Mouse (Mus musculus): ENCODE measurements around the gene Cacul1. TPM values are rescaled to one million over a fixed set of nuclear protein-coding genes. Genes with fewer than 3 reads are reported as not detected.

Cacul1 gene
- polyA plus RNA-seq, 1 experiment: 21.8 TPM

- H3K4me3 ChIP-seq (replicated peaks; ENCODE audit: insufficient read depth, low read depth, low read length): no peak overlapping the region
- H3K27ac ChIP-seq (ENCODE audit: insufficient read depth, low read length): no peak overlapping the region
- no peak for DNase-seq
- no peaks in the 10 kb centered on the region for H3K4me1 ChIP-seq (ENCODE audit: control insufficient read depth, insufficient read depth, low read length)
- H3K27me3 ChIP-seq (ENCODE audit: control insufficient read depth, insufficient read depth, low read length): no peaks in the 10 kb centered on the region; the same call in 1 of the 2 replicates
- TF ChIP-seq POLR2A (IDR thresholded peaks at IDR 0.05; ENCODE audit: borderline replicate concordance, insufficient read depth, low read length) (no peak), CTCF (IDR thresholded peaks at IDR 0.05; ENCODE audit: borderline replicate concordance, insufficient read depth, low read depth, low read length) (no peak)
- WGBS: 88% methylated on average over 8 of the region's 8 CpGs
Observed at GRCm38 (mm10) chr19:60598025-60598697, 17.3 kb upstream of the Cacul1 start.

- Histone ChIP-seq H3K4me1 (ENCODE audit: control insufficient read depth, insufficient read depth, low read length) (no peaks in the 10 kb centered on the region), H3K27ac (ENCODE audit: insufficient read depth, low read length) (no peak overlapping the region), H3K27me3 (ENCODE audit: control insufficient read depth, insufficient read depth, low read length) (no peaks in the 10 kb centered on the region; the same call in 1 of the 2 replicates), H3K4me3 (replicated peaks; ENCODE audit: insufficient read depth, low read depth, low read length) (no peak overlapping the region)
- DNase-seq: no peak
- TF ChIP-seq POLR2A (IDR thresholded peaks at IDR 0.05; ENCODE audit: borderline replicate concordance, insufficient read depth, low read length): no peak
- no peak for TF ChIP-seq CTCF (IDR thresholded peaks at IDR 0.05; ENCODE audit: borderline replicate concordance, insufficient read depth, low read depth, low read length)
- WGBS: 97% methylated on average over 2 of the region's 2 CpGs
Observed at GRCm38 (mm10) chr19:60589646-60590045, 8.8 kb upstream of the Cacul1 start.

GRCm38 (mm10) chr19:60586652-60587051 is 5.8 kb upstream of the Cacul1 start:
- TF ChIP-seq CTCF (IDR thresholded peaks at IDR 0.05; ENCODE audit: borderline replicate concordance, insufficient read depth, low read depth, low read length): no peak
- no peak for TF ChIP-seq POLR2A (IDR thresholded peaks at IDR 0.05; ENCODE audit: borderline replicate concordance, insufficient read depth, low read length)
- H3K4me1 ChIP-seq (ENCODE audit: control insufficient read depth, insufficient read depth, low read length): no peaks in the 10 kb centered on the region
- H3K27me3 ChIP-seq (ENCODE audit: control insufficient read depth, insufficient read depth, low read length): no peaks in the 10 kb centered on the region
- H3K27ac ChIP-seq (ENCODE audit: insufficient read depth, low read length): no peak overlapping the region
- 69% methylated on average over 5 of the region's 5 CpGs for WGBS
- H3K4me3 ChIP-seq (replicated peaks; ENCODE audit: insufficient read depth, low read depth, low read length): no peak overlapping the region
- DNase-seq: no peak

- WGBS: 94% methylated on average over 2 of the region's 2 CpGs
- Histone ChIP-seq H3K27me3 (ENCODE audit: control insufficient read depth, insufficient read depth, low read length) (no peaks in the 10 kb centered on the region), H3K27ac (ENCODE audit: insufficient read depth, low read length) (no peak overlapping the region), H3K4me3 (replicated peaks; ENCODE audit: insufficient read depth, low read depth, low read length) (no peak overlapping the region), H3K4me1 (ENCODE audit: control insufficient read depth, insufficient read depth, low read length) (peaks cover 8% of the 10 kb centered on the region)
- TF ChIP-seq CTCF (IDR thresholded peaks at IDR 0.05; ENCODE audit: borderline replicate concordance, insufficient read depth, low read depth, low read length) (no peak), POLR2A (IDR thresholded peaks at IDR 0.05; ENCODE audit: borderline replicate concordance, insufficient read depth, low read length) (no peak)
- DNase-seq: no peak
Observed at GRCm38 (mm10) chr19:60583201-60583600, 2.4 kb upstream of the Cacul1 start.

- TF ChIP-seq CTCF (IDR thresholded peaks at IDR 0.05; ENCODE audit: borderline replicate concordance, insufficient read depth, low read depth, low read length) (no peak), POLR2A (IDR thresholded peaks at IDR 0.05; ENCODE audit: borderline replicate concordance, insufficient read depth, low read length) (no peak)
- 38% methylated on average over 4 of the region's 4 CpGs for WGBS
- DNase-seq: peak in 1 of 2 experiments; percentile 13
- Histone ChIP-seq H3K27ac (ENCODE audit: insufficient read depth, low read length) (peak overlapping the region; percentile 55; the same call in 1 of the 2 replicates), H3K4me1 (ENCODE audit: control insufficient read depth, insufficient read depth, low read length) (peaks cover 8% of the 10 kb centered on the region), H3K27me3 (ENCODE audit: control insufficient read depth, insufficient read depth, low read length) (no peaks in the 10 kb centered on the region), H3K4me3 (replicated peaks; ENCODE audit: insufficient read depth, low read depth, low read length) (peak overlapping the region; percentile 88)
Observed at GRCm38 (mm10) chr19:60581377-60582290, 809 bp upstream of the Cacul1 start.

DNA sequence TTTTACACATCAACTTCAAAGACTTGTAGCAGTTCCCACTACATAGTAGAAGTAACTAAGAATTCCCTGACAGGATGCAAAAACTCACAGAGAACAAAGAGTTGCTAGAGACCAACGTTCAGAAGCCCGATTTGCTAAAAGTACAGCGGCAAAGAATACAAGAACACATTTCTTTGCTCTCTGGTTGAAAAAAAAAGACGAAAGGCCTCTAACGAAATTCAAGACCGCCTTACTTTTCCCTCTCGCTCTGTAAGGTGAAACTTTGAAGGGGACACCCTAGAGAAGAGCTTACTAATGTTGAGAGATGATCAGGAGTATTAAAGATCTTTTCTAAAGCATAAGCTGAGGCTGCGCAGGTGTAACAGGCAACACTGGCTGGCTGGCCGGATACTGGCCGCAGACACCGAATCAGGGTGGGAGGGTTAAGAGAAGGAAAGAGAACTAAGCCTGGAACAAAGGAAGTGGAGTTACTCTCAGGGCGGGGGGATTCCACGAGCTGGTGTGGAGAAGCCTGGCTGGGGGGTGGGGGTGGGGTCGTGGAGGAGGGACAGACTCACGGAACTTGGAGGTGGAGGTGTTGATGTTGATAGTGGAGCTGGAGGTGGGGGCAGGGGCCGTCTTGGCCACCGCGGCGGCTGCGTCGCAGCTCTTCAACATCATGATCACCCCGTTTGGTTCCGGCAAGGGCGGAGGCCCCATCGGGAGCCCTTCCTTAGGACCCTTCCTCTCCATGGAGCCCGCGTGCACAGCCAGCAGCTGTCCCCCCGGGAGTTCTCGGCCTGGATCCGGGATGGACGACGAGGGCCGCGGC is 849 bp downstream of the Cacul1 start:
- peak in 1 of 2 experiments; percentile 50 for DNase-seq
- Histone ChIP-seq H3K4me3 (replicated peaks; ENCODE audit: insufficient read depth, low read depth, low read length) (peak overlapping the region; percentile 88), H3K27me3 (ENCODE audit: control insufficient read depth, insufficient read depth, low read length) (no peaks in the 10 kb centered on the region), H3K4me1 (ENCODE audit: control insufficient read depth, insufficient read depth, low read length) (peaks cover 8% of the 10 kb centered on the region), H3K27ac (ENCODE audit: insufficient read depth, low read length) (peak overlapping the region; percentile 78)
- WGBS: under 1% methylated on average over 34 of the region's 34 CpGs
- TF ChIP-seq POLR2A (IDR thresholded peaks at IDR 0.05; ENCODE audit: borderline replicate concordance, insufficient read depth, low read length) (no peak), CTCF (IDR thresholded peaks at IDR 0.05; ENCODE audit: borderline replicate concordance, insufficient read depth, low read depth, low read length) (no peak)

- no peak overlapping the region for H3K4me3 ChIP-seq (replicated peaks; ENCODE audit: insufficient read depth, low read depth, low read length)
- 92% methylated on average over 1 of the region's 1 CpGs for WGBS
- DNase-seq: no peak
- H3K27me3 ChIP-seq (ENCODE audit: control insufficient read depth, insufficient read depth, low read length): no peaks in the 10 kb centered on the region
- no peak overlapping the region for H3K27ac ChIP-seq (ENCODE audit: insufficient read depth, low read length)
- H3K4me1 ChIP-seq (ENCODE audit: control insufficient read depth, insufficient read depth, low read length): peaks cover 14% of the 10 kb centered on the region
- TF ChIP-seq POLR2A (IDR thresholded peaks at IDR 0.05; ENCODE audit: borderline replicate concordance, insufficient read depth, low read length): no peak
- TF ChIP-seq CTCF (IDR thresholded peaks at IDR 0.05; ENCODE audit: borderline replicate concordance, insufficient read depth, low read depth, low read length): no peak
Observed at GRCm38 (mm10) chr19:60576741-60577140, 4.1 kb downstream of the Cacul1 start.
